Mouse (Mus musculus) adrenal gland, adult 8-10 months (tissue): ENCODE measurements around the gene Rdh14. TPM values are rescaled to one million over a fixed set of nuclear protein-coding genes. Genes with fewer than 3 reads are reported as not detected.
A peak's percentile ranks its signal among the peaks of the same experiment; 100 is the strongest.

Experiments
- DNase-seq: peaks from one replicate; pipeline ENCODE4 v3.0.0; 2022
- total RNA-seq, 4 experiments: library from RNA; stranded (reverse); gene quantifications; 2 replicates each; pipeline ENCODE4 v1.2.4; 2022

Rdh14 gene
- total RNA-seq: 10 to 100 TPM; 31.7 to 40.4 (median 33.8) TPM

GRCm38 (mm10) chr12:10390671-10391441, at the start of gene Rdh14:
Rdh14 (plus strand) TSS chr12:10390772.
- peak; percentile 94 for DNase-seq

GRCm38 (mm10) chr12:10350706-10351105, 39.9 kb upstream of the Rdh14 start:
- DNase-seq: no peak

GRCm38 (mm10) chr12:10357756-10358155, 32.8 kb upstream of the Rdh14 start:
- DNase-seq: no peak

GRCm38 (mm10) chr12:10369673-10370072, 20.9 kb upstream of the Rdh14 start, which contains the start of gene Nt5c1b:
Nt5c1b (plus strand) TSS chr12:10369973.
- DNase-seq: no peak

- no peak for DNase-seq
Observed at GRCm38 (mm10) chr12:10400788-10401187, 10.2 kb downstream of the Rdh14 start.

- DNase-seq: no peak
Observed at GRCm38 (mm10) chr12:10402421-10403115, 12.0 kb downstream of the Rdh14 start.

GRCm38 (mm10) chr12:10410511-10411179, 20.1 kb downstream of the Rdh14 start:
- DNase-seq: no peak

- DNase-seq: no peak
Observed at GRCm38 (mm10) chr12:10411453-10411852, 20.9 kb downstream of the Rdh14 start.

- DNase-seq: no peak
Observed at GRCm38 (mm10) chr12:10422347-10422746, 31.8 kb downstream of the Rdh14 start.

GRCm38 (mm10) chr12:10425982-10426863, 35.7 kb downstream of the Rdh14 start:
- DNase-seq: no peak

- no peak for DNase-seq
Observed at GRCm38 (mm10) chr12:10430999-10431398, 40.4 kb downstream of the Rdh14 start.

GRCm38 (mm10) chr12:10438054-10439001, 47.8 kb downstream of the Rdh14 start:
- peak; percentile 47 for DNase-seq

- DNase-seq: no peak
Observed at GRCm38 (mm10) chr12:10439483-10440235, 49.1 kb downstream of the Rdh14 start.

Other genes with a start within 250 kb of the Rdh14 start
- gene Nt5c1b, start 20.8 kb upstream of the Rdh14 start, total RNA-seq: not detected